Mouse (Mus musculus) bone marrow macrophage, adult 2 months (primary cell): ENCODE data around the gene Pde4d.

ENCODE experiments used
- CTCF ChIP-seq: IDR thresholded peaks from 2 replicates; pipeline ENCODE4 v1.5.1; 2012; ENCODE audit warnings: low read depth, mild to moderate bottlenecking, low read length, moderate library complexity
- POLR2A ChIP-seq: IDR thresholded peaks from 2 replicates; pipeline ENCODE4 v1.6.1; 2012; ENCODE audit warnings: mild to moderate bottlenecking, low read depth, low read length, borderline replicate concordance

DNA sequence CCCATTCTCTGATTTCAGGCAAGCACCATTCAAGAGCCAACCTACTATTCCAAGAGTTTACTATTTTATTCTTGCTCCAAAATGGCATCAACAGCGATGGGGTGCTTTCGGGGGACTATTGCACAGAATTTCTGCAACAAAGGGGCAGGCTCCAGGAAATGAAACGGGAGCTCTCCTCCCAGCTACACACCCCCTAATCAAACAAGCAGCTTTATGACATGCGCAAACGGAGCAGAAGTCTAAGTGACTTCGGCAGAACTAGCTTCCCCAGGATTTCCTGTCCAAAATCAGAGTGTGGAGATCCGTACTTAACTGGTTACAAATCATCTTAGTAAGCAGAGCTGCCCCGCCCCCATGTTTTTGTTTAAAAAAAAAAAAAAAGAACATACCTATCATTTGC, 990.6 kb downstream of the Pde4d start:
- TF ChIP-seq CTCF (no peak), POLR2A (no peak)
